Mouse (Mus musculus) embryonic facial prominence, embryonic 14.5 days (tissue): ENCODE data around the gene Ccdc82. TPM values are rescaled to one million over a fixed set of nuclear protein-coding genes. Genes with fewer than 3 reads are reported as not detected.

Experiments
- ATAC-seq: fragments of 200-750 bp; cut with Nextera tagmentation; 2 replicates; pipeline ENCODE4 v1.8.0; 2017; ENCODE audit warnings: low read depth, moderate number of reproducible peaks, moderate TSS enrichment
- DNase-seq: peaks from one replicate; pipeline ENCODE4 v3.0.0-alpha.2; 2015; ENCODE audit warnings: low spot score
- H3K27ac ChIP-seq: fragments of 300-500 bp; sonication (generic); replicated peaks from 2 replicates; pipeline ENCODE4 v1.5.1; 2014; ENCODE audit warnings: low read depth, mild to moderate bottlenecking, low read length, moderate library complexity
- H3K27me3 ChIP-seq: fragments of 300-500 bp; sonication (generic); replicated peaks from 2 replicates; pipeline ENCODE4 v1.6.1; 2014; ENCODE audit warnings: low read length; ENCODE audit not compliant: control insufficient read depth, insufficient read depth
- H3K36me3 ChIP-seq: fragments of 300-500 bp; sonication (generic); 2 replicates; pipeline ENCODE4 v1.6.1; 2014; ENCODE audit warnings: low read length, mixed read lengths; ENCODE audit not compliant: control insufficient read depth, insufficient read depth
- H3K4me1 ChIP-seq: fragments of 300-500 bp; sonication (generic); 2 replicates; pipeline ENCODE4 v1.6.1; 2014; ENCODE audit warnings: antibody characterized with exemption, low read length; ENCODE audit not compliant: control insufficient read depth, insufficient read depth
- H3K4me2 ChIP-seq: fragments of 300-500 bp; sonication (generic); 2 replicates; pipeline ENCODE4 v1.6.1; 2014; ENCODE audit warnings: low read depth, mild to moderate bottlenecking, low read length, moderate library complexity, mixed read lengths
- H3K4me3 ChIP-seq: fragments of 300-500 bp; sonication (generic); 2 replicates; pipeline ENCODE4 v1.5.1; 2014; ENCODE audit warnings: low read depth, mild to moderate bottlenecking, low read length
- H3K9ac ChIP-seq: fragments of 300-500 bp; sonication (generic); 2 replicates; pipeline ENCODE4 v1.6.1; 2014; ENCODE audit warnings: low read depth, mild to moderate bottlenecking, low read length, moderate library complexity, mixed read lengths
- H3K9me3 ChIP-seq: fragments of 300-500 bp; sonication (generic); 2 replicates; pipeline ENCODE4 v1.6.1; 2016; ENCODE audit warnings: low read length; ENCODE audit not compliant: control insufficient read depth
- WGBS: fragments of 180-500 bp; shearing (Covaris S2); extraction: QIAGEN DNeasy Blood & Tissue Kit; methylation state at CpG from one replicate; pipeline ENCODE4 v1.1.7; 2014; 5-methylcytosine and 5-hydroxymethylcytosine counted together
- polyA plus RNA-seq: library from polyadenylated mRNA; unstranded; fragments of >200 nt; fragmentation: Nextera tagmentation; extraction: Ambion mirVana; gene quantifications from 2 replicates; pipeline ENCODE4 v1.2.1, GENCODE M21; 2014

The Ccdc82 gene
- polyA plus RNA-seq, 1 experiment from 2014 or later = 10.5 TPM

DNA sequence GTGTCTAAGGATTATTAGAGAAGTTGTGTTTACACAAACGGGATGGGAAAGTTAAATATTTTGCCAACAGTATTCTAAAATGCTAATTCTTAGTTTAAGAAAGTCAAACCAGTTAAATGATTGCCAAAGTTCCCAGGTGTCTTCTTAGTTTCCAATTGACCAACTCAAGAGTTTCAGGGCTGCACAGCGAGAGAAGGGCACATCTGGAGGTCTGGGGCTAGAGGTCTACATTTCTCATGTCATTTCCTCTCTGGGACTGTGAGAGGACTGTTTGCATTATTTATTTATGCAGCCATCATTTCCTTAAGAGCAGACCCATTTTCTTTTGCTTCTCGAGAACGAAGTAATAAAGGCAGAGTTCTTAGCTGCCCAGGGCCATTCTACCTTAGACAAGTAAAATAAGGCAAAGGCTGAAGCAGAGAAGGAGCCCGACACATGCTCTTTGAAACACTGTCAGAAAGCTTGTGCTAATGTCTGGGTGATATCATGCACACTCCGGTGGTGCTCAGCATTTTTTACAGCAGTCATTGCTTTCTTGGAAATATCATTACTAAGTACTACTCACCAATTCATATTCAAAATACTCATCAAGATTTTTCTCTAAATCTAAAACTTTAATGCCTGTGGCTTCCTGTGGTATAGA, 55.5 kb downstream of the Ccdc82 start:
- 57% methylated on average over 6 of the region's 6 CpGs for WGBS
- DNase-seq (no peak), ATAC-seq (no peak)
- no peaks in the 10 kb centered on the region for H3K27me3 ChIP-seq
- H3K4me3 ChIP-seq = no peak overlapping the region
- H3K4me2 ChIP-seq = no peak overlapping the region
- no peaks in the 10 kb centered on the region for H3K9me3 ChIP-seq
- H3K27ac ChIP-seq = no peak overlapping the region
- H3K36me3 ChIP-seq = no peaks in the 10 kb centered on the region
- H3K9ac ChIP-seq = no peak overlapping the region
- peaks cover 56% of the 10 kb centered on the region for H3K4me1 ChIP-seq

DNA sequence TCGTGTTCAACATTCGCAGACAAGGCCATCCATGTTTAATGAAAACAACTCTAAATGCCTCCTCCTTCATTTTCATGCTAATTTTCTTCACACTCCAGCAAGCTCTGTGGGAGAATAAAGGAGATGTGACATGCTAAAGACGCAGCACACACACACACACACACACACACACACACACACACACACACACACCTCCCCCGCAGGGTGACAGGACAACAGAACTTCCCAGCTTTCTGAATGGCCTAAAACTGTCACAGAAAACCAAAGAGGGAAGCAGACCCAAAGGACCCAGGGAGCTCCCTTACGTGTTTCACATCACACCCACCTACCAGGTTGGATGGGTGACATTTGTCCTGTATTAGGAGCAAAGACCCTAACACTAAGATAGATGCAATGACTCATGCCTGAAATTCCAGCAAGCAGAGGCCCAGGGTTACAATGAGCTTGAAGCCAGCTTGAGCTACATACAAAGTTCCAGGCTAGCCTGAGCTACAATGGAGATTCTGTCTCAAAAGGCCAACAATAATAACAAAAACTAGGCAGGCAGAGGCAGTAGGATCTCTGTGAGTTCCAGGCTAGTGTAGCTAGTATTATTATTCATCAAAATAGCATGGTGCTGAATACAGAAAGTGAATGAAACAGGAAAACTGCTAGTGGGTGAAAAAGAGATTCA, 56.5 kb downstream of the Ccdc82 start:
- Histone ChIP-seq H3K9ac (no peak overlapping the region), H3K27me3 (no peaks in the 10 kb centered on the region), H3K4me3 (no peak overlapping the region), H3K4me2 (no peak overlapping the region), H3K4me1 (peaks cover 58% of the 10 kb centered on the region), H3K9me3 (no peaks in the 10 kb centered on the region), H3K27ac (no peak overlapping the region), H3K36me3 (no peaks in the 10 kb centered on the region)
- ATAC-seq (no peak), DNase-seq (no peak)
- 80% methylated on average over 5 of the region's 5 CpGs for WGBS

DNA sequence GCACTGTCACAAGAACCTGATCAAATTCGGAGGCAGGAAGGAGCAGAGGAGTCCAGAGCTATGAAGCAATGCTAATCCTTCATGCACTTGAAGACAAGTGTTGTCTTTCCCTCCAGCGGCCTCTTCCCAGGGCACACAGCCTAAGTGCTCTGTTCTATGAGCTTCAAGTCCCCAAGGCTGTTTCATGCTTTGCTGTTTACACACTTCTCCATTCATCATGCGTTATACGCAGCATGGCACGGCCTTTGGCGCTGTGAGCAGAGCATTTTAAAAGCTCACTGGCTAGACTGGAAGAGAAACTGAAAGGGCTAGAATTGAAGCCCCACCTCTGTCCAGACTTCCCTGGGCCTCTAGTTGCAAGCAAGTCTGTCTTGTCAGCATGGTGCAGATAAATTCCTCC, 57.2 kb downstream of the Ccdc82 start:
- DNase-seq = no peak
- Histone ChIP-seq H3K27ac (no peak overlapping the region), H3K4me2 (no peak overlapping the region), H3K9me3 (no peaks in the 10 kb centered on the region), H3K27me3 (no peaks in the 10 kb centered on the region), H3K36me3 (no peaks in the 10 kb centered on the region), H3K9ac (no peak overlapping the region), H3K4me1 (peaks cover 51% of the 10 kb centered on the region), H3K4me3 (no peak overlapping the region)
- no peak for ATAC-seq
- 54% methylated on average over 6 of the region's 6 CpGs for WGBS

DNA sequence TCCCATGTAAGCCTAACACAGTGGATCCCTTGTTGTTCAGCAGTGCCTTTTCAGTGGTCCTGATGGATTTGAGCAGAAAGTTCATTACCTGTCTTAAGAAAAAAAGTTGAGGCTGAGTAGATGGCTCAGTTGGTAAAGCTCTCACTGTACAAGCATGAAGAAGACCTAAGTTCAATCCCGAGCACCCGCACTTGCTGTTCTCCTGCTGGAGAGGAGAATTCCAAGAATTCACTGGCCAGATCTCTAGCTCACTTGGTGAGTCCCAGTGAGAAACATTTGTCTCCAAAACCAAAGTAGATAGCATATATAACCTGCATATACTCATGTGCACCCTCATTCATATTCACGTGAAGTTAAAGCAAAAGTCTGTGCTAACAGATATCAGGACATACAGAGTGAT, 59.7 kb downstream of the Ccdc82 start:
- Histone ChIP-seq H3K9ac (no peak overlapping the region), H3K9me3 (no peaks in the 10 kb centered on the region), H3K27me3 (no peaks in the 10 kb centered on the region), H3K36me3 (no peaks in the 10 kb centered on the region), H3K4me3 (no peak overlapping the region), H3K4me2 (no peak overlapping the region), H3K4me1 (peaks cover 26% of the 10 kb centered on the region), H3K27ac (0 out of 2 replicates have a peak overlapping the region, but pooled peaks have one; percentile 49)
- ATAC-seq = no peak
- WGBS = 87% methylated on average over 3 of the region's 3 CpGs
- DNase-seq = no peak

DNA sequence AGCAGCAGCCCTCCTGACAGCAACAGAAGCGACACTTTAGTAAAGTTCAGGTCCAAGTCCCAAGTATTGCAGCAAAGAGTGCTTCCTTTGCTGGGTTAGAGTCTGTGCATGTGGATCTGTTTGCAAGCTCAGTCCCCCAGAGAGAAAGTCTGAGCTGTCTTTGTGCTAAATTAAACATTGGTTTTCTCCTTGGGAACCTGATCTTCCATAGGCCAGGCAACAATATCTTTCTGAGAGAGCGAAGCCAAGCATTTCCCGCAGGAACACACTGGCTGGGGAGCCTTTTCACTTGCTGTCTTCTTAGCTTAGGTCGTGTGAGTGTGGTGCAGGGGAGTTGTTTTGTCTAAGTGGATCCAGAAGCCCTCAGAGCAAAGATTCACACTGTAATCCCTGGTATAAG, 60.5 kb downstream of the Ccdc82 start:
- H3K36me3 ChIP-seq = no peaks in the 10 kb centered on the region
- no peak overlapping the region for H3K9ac ChIP-seq
- DNase-seq (peak; percentile 84), ATAC-seq (peak; percentile 67)
- peaks cover 18% of the 10 kb centered on the region for H3K4me1 ChIP-seq
- no peak overlapping the region for H3K4me2 ChIP-seq
- H3K4me3 ChIP-seq = no peak overlapping the region
- H3K27me3 ChIP-seq = no peaks in the 10 kb centered on the region
- peak overlapping the region; percentile 49 for H3K27ac ChIP-seq
- no peaks in the 10 kb centered on the region for H3K9me3 ChIP-seq
- WGBS = 36% methylated on average over 4 of the region's 4 CpGs

DNA sequence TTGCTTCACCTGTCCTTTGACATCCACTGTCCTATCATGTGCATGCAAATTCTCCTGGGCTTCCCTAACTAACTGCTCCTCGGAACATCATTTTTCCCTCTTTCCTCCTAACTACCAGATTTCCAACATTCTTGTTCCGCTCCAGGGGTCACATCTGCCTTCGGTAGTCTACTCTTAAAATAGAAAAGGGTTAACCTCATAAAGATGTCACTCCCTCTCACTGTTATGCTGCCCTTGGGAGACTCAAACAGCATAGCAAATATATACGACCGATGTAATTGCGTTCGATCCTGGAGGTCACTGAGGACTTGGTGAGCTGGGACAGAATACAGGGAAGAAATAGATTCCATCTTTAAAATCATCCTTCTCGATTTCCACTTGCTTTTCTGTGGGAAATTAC, 62.0 kb downstream of the Ccdc82 start:
- Histone ChIP-seq H3K9me3 (no peaks in the 10 kb centered on the region), H3K27ac (no peak overlapping the region), H3K9ac (no peak overlapping the region), H3K4me1 (peaks cover 16% of the 10 kb centered on the region), H3K4me2 (no peak overlapping the region), H3K27me3 (no peaks in the 10 kb centered on the region), H3K36me3 (no peaks in the 10 kb centered on the region), H3K4me3 (no peak overlapping the region)
- 67% methylated on average over 8 of the region's 8 CpGs for whole genome bisulfite sequencing
- DNase-seq = no peak
- no peak for ATAC-seq

DNA sequence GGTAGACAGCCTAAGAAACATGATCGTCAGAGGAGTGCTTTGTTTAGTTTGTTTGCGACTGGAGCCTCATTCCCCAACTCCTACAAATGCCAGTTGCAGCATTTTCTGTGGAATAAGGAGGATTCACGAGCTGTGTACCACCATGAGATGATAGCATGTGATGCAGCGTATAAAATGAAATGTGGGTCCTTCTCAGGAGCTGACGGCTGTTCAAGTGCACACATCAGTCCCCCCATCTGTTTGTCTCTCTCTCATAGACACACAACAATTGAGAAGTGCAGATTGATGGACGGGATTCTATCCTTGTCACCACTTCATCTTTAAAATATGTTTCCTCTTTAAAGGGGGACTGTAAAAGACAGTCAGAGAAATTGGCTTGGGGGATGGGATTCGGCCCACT, 63.1 kb downstream of the Ccdc82 start:
- no peaks in the 10 kb centered on the region for H3K36me3 ChIP-seq
- ATAC-seq (no peak), DNase-seq (no peak)
- H3K4me1 ChIP-seq = peaks cover 19% of the 10 kb centered on the region
- no peaks in the 10 kb centered on the region for H3K27me3 ChIP-seq
- no peak overlapping the region for H3K9ac ChIP-seq
- no peak overlapping the region for H3K27ac ChIP-seq
- H3K4me3 ChIP-seq = no peak overlapping the region
- no peaks in the 10 kb centered on the region for H3K9me3 ChIP-seq
- WGBS = 68% methylated on average over 7 of the region's 7 CpGs
- H3K4me2 ChIP-seq = no peak overlapping the region

DNA sequence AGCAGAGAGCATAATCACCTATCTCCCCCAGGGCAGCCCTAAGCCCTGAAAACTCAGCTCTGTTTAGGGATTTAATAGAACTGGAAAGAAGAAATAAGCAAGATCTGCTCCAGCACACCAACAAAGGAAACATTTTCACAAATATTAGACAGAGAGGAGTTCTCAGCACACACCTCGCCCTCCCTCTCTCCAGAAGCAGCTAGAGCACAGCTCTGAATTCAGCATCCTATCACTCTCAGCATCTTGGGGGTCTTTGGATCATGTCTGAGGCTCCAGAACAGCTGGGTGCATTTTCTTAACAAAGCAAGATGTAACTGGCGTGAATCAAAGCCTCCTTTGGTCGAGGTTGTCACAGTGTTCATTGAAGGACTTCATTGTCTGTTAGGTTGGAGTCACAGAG, 63.5 kb downstream of the Ccdc82 start:
- Histone ChIP-seq H3K36me3 (no peaks in the 10 kb centered on the region), H3K27me3 (no peaks in the 10 kb centered on the region), H3K9ac (no peak overlapping the region), H3K4me1 (peaks cover 24% of the 10 kb centered on the region), H3K4me2 (no peak overlapping the region), H3K4me3 (no peak overlapping the region), H3K9me3 (no peaks in the 10 kb centered on the region), H3K27ac (no peak overlapping the region)
- no peak for DNase-seq
- no peak for ATAC-seq
- WGBS = 60% methylated on average over 3 of the region's 3 CpGs

DNA sequence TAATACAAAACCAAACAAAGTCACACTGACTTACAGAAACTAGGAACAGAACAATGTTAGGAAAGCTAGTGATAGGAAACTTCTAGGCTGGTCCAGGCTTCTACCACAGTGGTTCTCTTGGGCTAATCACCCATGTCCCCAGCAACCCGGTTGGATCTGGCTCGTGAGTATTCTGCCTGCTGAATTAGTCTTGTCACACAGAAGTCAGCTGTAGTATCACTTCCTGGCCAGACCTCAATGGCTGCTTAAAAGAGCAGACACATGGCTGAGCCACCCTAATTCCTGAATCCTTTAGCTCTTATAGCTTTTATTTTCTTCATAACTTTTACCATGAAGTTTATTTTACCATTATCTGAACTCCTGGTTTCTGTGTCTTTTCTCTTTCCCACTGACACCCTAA, 64.3 kb downstream of the Ccdc82 start:
- no peak for DNase-seq
- no peak overlapping the region for H3K4me3 ChIP-seq
- H3K4me2 ChIP-seq = no peak overlapping the region
- H3K36me3 ChIP-seq = no peaks in the 10 kb centered on the region
- no peak for ATAC-seq
- 30% methylated on average over 2 of the region's 2 CpGs for WGBS
- H3K9ac ChIP-seq = no peak overlapping the region
- H3K9me3 ChIP-seq = no peaks in the 10 kb centered on the region
- peaks cover 31% of the 10 kb centered on the region for H3K4me1 ChIP-seq
- no peak overlapping the region for H3K27ac ChIP-seq
- H3K27me3 ChIP-seq = no peaks in the 10 kb centered on the region
